Mouse (Mus musculus): Measurements from ENCODE around the gene F11r.

GRCm38 (mm10) chr1:171418660-171419059, 18.7 kb upstream of the F11r start, which contains the start of gene Tstd1:
- no peak for TF ChIP-seq CTCF (IDR thresholded peaks at IDR 0.05; ENCODE audit: borderline replicate concordance, insufficient read depth, low read depth, low read length)
- no peak for TF ChIP-seq POLR2A (IDR thresholded peaks at IDR 0.05; ENCODE audit: borderline replicate concordance, insufficient read depth, low read length)

Data from cerebellum, adult 2 months (tissue).